Mouse (Mus musculus): ENCODE data around the gene Kif3b. TPM values are rescaled to one million over a fixed set of nuclear protein-coding genes. Genes with fewer than 3 reads are reported as not detected.

The Kif3b gene
- total RNA-seq, 4 experiments from 2014 or later = 49.9 to 53.8 (median 52.3) TPM

DNA sequence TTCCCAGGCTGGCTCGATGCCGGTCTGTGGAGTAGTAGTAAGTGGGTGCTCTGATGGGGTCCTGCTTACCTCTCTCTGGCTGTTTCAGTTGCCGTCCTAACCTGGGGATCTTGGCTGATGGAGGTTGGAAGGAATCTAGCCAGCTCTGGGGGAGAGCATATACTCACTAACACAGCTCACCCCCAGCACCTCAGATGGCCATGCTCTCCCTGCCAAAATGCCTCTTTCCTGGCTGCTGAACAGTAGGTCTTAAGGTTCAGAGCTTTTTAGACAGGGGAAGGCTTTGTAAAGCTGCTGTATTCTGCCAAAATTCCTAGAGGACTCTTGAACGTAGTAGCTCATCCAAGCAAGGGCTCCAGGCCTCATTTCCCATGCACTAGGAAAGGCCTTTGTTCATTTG, 6.6 kb downstream of the Kif3b start:
- DNase-seq (ENCODE audit: low spot score in 2 of 2) = no peak

DNA sequence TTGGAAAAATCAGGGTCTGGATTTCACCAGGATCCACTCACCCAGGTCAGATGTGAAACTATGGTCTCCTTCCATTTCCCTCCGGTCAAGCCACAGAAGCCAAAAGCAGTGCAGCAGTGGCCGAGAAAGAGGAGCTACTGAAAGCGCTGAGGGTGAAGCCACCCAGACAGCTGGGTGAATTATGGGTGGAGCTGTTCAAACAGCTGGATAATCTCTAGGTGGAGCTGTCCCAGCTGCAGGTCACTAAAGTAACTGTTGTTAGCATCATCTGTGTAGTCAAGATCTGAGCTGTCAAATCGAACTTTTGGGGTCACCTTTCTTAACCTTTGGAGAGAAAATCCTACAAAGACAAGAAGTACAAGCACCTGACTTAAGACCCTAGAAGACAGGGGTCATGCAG, 7.2 kb downstream of the Kif3b start:
- no peak for DNase-seq (ENCODE audit: low spot score in 2 of 2)

DNA sequence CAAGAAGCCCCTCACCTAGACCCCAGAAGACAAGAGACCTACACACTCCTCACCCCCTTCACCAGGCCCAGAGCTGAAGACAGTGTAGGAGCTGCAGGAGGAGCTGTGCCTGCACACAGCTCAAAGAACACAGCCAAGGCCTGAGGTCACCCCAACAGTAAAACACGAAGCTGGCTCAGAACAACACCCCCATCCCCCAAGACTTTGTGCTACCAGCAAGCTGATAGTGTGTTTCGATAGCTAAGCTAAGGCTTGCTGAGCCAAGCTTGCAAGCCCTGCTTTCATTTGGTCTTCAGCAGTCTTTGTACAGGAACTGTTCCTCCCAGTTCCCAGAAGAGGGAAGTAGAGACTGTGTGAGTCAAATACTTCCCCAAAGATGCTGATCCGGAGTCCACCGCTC, 7.7 kb downstream of the Kif3b start:
- DNase-seq (ENCODE audit: low spot score in 2 of 2) = no peak

DNA sequence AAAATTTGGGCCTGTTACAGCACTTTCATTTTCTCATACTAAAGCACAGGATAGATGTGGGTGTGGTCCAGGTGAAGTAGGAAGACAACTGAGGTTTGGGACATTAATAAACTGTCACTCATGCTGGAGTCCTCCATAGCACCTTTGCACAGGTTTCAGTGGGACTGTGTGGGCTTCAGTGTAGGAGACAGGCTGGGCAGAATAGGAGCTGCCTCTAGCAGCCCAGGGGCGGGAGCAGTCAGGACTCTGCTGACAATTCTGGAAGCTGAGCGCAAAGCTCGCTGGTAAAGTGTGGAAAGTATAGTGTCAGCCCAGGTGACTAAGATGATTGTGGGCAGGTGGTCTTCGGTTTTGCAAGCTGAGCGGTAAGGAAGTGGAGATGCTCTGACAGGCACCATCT, 9.9 kb downstream of the Kif3b start:
- no peak for DNase-seq (ENCODE audit: low spot score in 2 of 2)

DNA sequence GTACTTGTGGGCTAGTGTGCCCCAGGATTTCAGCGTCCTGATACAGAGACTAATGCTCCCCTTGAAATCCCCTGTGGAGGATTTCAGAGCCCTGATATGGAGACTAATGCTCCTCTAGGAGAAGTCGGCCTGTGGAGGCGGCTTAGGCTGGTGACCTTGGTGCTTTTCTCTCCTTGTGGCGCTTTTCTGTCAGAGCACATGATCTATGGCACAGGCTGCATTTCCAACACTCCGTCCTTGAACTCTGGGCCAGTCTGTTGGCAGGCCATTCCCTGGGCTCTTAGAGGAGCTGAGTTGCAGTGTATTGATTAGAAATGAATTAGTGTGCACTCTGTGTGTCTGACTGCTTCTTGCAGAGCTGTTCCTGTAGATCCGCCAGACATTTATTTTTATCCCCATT, 14.0 kb downstream of the Kif3b start:
- DNase-seq (ENCODE audit: low spot score in 2 of 2) = no peak

DNA sequence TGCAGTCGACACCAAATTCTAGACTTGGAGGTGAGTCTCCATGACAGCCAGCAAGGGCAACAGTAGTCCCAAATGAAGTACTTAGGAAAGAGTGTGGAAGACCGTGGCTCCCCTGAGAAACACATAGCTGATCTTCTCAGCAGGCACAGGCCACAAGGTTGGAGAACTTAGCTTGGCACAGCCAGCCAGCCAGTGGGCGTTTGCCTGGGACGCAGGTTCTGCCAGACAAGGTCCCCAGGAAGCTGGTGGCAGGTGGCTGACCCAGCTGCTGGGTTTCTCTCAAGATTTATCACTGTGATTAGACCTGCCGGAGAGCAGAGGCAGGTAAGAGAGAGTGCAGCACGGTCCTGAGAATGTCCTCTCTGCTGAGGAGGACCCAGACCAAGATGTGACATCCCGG, 17.4 kb downstream of the Kif3b start:
- DNase-seq (ENCODE audit: low spot score in 2 of 2) = no peak

DNA sequence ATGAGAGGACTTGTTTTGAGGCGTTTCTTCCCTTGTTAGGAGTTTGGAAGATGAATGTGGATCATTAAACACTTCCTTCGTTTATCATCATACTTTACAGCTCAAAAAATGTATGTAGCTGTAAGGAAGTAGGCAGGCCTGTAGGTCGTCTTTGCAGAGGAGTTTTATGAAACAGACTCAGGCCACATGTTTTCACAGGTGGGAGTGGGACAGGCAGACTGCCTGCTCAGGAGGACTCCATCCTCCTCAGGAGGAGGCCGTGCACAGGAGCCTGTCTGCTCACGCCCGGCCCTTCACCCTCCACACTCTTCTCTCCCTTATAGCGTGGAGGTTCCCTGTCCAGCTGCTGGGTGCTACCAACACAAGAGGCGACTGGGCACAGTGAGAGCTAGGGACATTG, 17.9 kb downstream of the Kif3b start:
- DNase-seq (ENCODE audit: low spot score in 2 of 2) = no peak

DNA sequence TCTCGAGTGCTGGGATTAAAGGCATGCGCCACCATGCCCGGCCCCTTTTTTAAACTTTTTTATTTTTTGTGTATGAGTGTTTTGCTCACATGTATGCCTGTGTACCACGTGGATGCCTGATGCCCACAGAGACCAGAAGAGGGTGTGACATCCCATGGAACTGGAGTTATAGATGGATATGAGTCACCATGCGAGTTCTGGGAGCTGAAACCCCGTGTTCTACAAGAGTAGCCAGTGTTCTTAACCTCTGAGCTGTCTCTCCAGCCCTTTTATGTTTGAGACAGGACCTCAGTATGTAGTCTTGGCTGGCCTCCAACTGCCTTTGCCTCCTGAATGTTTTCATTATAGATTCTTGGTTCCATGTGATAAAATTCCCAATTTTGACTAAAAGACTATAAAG, 19.0 kb downstream of the Kif3b start:
- no peak for DNase-seq (ENCODE audit: low spot score in 2 of 2)

DNA sequence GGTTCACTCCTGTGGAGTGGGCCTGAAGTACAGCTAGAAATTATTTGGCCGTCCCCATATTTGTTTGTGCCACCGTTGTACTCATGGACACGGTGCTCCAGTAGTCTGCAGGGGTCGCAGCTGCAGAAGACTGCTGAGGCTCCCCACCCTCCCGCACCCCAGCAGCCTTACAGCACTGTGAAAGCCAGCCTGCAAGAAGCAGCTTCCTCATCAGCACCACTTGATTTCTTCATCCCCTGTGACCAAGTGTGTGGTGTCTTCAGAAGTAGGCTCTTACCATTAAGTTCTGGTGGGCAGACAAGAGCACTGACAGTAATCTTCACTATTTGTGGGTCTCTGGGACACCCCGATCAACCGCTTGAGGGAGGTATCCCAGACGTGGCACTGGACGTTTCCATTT, 21.7 kb downstream of the Kif3b start:
- DNase-seq (ENCODE audit: low spot score in 2 of 2) = no peak

DNA sequence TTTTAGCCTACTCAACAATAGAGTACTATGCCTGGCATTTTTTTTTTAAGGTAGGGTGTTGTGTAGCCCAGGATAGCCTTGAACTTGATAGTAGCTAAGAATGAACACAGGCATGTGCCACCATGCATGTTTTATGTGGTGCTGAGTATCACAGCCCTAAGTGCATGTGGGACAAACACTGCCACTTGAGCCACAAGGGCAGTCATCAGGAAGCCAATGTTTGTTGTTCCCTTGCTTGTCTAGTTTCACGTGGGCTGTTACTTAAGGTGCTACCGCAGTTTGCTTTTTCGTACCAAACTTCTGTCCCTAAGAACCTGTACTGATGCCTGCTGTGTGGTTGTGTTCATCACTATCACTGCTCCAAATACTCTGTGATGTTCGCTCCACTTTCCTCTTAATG, 27.2 kb downstream of the Kif3b start:
- DNase-seq (ENCODE audit: low spot score in 2 of 2) = no peak

DNA sequence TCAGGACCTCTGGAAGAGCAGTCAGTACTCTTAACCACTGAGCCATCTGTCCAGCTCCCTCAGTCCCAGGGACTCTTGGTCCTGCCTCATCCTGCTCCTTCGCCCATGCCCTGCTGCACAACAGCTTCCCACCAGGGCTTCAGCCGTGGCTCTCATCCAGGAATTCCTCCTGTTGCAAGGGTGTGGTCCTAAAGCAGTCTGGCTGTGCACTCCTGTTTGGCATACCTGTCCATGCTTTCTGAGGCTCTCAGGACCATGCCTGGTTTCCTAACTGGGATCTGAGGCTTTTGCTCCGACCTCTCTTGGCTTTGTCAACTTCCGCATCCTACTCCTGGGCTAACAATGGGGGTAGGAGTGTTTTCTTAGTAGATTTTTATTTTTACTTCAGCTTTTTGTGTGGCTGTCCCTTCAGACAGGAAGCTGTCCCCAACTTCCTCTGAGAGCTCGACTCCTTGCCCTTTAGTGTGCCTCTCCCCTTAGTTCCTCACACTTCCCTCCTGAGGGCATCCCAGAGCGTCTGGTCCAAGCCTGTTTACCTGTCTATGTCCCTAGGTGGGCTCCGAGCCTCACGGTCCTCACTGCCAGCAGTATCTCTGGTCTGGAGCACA, 27.9 kb downstream of the Kif3b start:
- DNase-seq (ENCODE audit: low spot score in 2 of 2) = no peak

DNA sequence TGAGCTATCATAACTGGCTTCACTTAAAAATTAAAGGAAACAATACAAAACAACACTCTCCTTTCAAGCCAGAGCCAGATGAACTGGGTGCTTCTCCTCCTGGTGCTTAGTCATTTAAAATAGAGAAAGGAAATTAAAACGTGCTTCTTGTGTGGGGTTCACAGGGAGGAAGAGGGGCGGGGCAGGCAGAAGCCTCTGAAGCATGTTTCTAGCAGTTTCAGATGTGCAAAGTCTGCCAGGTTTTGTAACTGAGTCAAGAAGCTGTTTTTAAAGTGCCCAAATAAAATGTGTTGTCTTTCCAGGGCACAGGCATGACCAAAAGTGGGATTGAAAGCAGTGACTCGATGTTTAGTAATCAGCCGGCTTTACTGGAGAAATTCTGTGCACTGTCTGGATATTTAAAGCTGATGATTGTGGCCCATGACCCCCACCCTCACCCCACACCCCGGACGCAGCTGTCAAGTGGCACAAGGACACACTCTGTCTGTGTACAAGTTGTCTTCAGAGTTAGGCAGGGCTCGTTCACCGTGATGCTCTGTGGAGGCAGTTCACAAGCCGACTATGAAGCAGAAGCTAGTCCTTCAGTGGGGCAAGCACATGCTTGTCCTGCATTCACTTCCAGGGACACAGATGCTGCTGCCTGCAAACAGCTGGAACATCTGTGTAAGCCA, 34.6 kb downstream of the Kif3b start:
- no peak for DNase-seq (ENCODE audit: low spot score in 2 of 2)

DNA sequence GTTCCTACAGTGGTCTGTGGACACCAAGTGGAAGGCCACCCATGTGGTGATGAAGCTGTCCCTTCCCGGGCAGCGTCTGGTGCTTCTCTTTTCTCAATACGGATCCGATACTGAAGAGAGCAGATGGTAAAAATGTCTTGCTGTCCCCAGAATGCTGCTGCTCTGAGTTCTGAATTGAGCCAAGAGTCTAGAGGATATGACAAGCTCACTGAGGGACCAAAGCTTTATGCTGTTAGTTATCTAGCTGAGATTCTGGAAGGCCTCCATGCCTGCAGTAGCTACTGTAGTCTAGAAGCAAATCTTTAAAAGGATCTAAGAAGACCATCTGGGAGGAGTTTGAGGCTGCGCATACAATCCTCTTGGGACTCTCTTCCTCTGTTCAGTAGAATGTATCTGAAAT, 41.1 kb downstream of the Kif3b start:
- DNase-seq (ENCODE audit: low spot score in 2 of 2) = no peak

DNA sequence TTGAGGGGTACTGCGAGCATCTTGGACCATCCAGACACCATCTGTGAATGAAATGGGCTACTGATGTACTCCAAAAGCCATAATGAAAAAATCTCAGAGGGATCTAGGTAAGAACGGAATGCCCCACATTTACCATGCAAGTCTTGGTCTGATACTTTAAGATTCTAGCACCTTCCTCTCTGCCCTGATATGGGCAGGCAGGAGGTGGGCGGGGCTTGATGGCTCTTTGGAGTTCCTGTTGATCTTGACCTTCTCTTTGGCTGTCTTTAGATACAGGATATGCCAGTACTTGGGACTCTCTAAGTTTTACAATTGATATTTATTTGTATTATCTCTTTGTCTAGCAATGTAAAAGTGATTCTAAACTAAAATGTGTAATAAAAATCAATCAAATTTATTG, 41.8 kb downstream of the Kif3b start:
- DNase-seq (ENCODE audit: low spot score in 2 of 2) = no peak

DNA sequence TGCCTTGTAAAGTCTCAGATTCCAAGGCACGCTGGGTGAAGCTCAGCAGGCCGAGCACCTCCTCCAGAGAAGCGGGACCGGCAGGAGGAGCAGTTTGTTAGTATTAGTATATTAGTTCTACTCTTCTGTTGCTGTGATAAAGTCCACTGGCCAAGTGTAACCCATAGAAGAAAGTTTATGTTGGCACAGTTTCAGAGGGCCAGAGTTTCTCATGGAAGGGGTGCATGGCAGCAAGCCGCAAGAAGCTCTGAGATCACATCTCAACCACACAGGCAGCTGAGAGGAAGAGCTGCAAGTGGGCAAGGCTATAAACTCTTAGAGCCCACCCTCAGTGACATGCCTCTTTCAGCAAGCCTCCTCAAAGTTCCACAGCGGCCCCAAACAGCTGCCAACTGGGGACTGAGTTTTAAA, 42.6 kb downstream of the Kif3b start:
- DNase-seq (ENCODE audit: low spot score in 2 of 2) = no peak

DNA sequence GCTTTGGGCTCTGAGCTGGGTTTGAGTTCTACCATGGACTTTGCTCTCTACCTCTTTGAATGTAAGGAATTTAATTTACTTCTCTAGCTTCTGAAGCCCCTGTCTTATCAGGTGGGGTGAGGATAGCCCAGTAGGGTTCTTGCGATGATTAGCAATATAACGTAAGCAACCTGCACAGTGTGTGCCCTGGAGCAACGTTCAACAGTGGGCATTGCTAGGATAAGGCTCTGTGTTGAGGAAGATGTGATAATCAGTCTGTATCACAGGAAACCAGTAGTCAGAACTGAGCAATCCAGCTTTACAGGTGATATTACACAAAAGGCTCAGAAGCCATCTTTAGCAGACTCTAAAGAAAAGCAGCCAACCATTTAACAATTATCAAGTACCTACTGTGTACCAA, 43.1 kb downstream of the Kif3b start:
- no peak for DNase-seq (ENCODE audit: low spot score in 2 of 2)

DNA sequence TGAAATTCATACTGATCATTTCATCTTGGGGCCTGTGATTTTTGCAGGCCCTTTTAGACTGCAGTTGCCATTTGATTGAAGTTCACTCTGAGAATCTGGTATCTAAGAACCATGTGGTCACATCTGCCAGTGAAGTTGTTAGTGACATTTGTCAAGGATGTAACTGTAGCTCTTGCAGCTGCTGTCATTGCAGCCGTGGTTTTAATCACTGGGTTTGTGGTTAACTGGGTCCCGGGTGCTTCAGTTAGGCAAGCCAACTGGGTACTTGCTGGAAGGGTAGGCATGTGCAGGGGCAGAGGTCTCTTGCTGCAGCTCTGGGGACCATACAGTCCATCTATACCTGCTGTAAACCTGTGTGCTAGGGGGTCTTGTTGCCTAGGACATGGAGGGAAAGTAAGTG, 44.9 kb downstream of the Kif3b start:
- DNase-seq (ENCODE audit: low spot score in 2 of 2) = no peak

DNA sequence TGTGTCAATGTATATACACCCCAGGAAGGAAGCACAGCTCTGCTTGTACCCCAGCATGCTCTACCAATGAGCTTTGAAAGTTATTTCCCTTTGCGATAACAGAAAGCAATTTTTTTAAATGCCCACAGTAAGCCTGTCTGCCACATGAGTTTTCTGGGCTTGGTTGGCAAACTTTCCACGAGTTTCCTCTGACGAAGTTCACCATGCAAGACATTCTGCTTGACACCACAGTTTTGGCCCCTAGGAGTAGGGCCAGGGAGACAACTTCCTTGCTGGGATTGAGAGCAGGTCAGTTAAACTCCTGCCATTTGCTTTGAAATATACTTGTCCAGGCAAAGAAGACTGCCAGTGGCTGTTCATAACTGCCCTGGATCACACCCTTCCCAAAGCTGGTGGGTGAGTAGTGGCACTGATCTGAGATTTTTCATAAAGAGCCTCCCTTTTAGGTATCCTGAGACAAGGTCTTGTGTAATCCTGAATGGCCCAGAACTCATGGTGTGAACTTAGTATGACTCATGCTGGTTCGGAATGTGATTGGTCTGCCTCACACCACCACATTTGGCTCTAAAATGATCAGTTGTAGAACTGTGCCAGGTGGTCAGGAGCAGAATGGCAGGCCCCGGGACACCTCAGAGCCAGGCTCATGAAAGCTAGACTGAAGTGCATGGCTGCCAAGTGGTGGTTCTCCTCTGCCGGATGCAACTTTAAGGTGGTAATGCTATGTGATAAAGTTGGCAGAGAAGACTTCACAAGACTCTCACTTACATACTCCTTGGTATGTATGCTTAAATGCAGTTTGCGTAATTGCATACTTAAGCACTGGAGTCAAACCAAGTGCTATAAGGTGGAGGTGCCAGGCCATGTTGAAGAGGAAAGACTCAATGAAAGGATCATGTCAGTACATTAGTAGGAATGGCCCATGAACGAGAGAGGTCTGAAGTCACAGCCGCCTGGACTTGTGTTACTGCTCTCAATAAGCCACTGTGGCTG, 47.4 kb downstream of the Kif3b start:
- no peak for DNase-seq (ENCODE audit: low spot score in 2 of 2)

DNA sequence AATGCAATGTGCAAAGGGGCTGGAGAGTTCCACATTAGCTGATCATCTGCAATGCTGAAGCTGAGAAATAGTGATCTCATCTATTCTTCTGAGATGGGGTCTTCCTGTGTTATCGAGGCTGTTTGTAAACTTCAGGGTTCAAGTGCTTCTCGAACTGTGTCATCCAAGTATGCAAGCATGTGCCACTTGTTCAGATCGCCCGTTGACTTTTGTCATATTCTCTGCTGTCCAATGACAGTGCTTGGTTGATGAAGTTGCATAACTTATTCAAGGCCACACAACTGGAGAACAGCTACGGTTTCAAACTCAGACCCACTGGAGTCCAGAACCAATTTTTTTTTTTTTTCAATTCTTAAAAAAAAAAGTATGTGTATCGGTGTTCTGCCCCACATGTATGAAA, 51.0 kb downstream of the Kif3b start:
- DNase-seq (ENCODE audit: low spot score in 2 of 2) = no peak

DNA sequence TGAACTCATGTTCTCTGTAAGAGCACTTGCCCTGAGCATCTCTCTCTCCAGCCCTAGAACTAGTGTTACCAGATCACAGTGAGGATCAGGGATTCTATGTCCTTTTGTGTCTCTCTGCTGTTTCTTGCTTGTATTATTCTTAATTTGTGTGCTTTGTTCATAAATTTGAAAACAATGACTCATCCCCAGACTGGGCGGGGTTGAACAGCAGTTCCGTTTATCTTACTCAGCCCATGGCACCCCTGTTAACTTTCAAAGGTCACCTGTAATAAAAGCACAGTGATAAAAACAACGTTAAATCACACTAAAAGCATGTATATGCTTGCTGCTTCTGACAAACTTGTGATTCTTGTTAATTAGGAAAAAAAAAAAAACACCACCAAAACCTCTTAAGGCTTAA, 51.4 kb downstream of the Kif3b start:
- DNase-seq (ENCODE audit: low spot score in 2 of 2) = no peak

DNA sequence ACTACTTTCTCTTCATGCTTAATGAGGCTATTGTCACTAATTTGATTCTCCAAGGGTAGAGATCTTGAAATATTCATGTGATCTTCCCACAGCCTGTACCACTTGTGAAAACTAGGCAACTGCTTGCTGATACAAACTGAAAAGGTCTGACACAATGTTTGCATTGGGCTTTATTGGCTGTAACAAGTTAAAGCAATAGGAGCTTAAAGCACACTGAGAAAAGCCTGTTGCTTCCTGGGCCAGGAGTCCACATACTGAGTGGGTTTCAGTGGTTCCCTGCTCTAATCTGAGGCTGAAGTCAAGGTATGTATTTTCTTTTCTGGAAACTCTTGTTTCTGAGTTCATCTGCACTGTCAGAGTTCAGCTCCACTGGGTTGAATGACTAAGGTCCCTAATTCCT, 52.0 kb downstream of the Kif3b start:
- no peak for DNase-seq (ENCODE audit: low spot score in 2 of 2)

DNA sequence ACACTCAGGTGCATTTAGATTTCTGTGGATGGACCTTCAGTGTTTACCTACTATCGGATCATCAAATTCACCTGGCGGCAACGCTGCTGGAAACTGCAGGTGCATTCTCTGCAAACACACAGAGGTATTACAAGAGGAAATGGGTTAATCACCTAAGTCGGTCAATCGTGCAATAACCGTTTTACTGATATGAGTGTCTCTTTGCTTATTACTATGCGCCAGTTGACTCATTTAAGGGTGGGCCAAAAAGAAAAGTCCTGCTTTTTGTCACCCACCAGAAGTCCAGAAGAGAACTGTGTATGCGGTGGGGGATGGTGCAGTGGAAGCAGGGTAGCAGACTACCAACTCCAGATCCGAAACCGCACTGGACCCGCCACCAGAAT, 53.8 kb downstream of the Kif3b start:
- DNase-seq (ENCODE audit: low spot score in 2 of 2) = no peak

Data from left cerebral cortex, adult 8-10 months (tissue).